Mouse (Mus musculus): ENCODE data around the gene Tyw3. TPM values are rescaled to one million over a fixed set of nuclear protein-coding genes. Genes with fewer than 3 reads are reported as not detected.
A peak's percentile ranks its signal among the peaks of the same experiment; 100 is the strongest.

The Tyw3 gene
- polyA plus RNA-seq, 1 experiment from 2014 or later: 10.7 TPM

DNA sequence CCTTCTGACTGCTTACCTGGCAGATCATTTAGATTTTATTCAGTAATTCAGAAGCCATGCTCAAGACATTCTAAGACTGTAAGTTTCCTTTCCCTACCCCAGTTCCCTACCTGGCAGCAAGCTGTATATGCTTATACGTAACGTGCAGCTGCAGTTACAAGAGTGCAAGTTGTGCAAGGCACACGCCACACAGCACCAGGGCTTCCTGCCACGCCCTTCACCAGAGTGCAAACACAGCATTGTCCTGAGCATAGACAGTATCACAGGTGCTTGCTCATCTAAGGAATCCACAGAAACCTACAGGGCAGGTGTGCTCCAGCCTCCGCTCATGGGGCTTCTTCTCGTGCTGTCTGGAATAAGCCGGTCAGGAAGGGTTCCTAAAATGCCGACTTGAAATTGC, 19.0 kb downstream of the Tyw3 start:
- ATAC-seq (replicated peaks; ENCODE audit: low FRiP score): no peak
- peaks cover 3% of the 10 kb centered on the region; the same call in 1 of the 2 replicates for H3K36me3 ChIP-seq (ENCODE audit: control insufficient read depth, insufficient read depth, low read length)
- no peak overlapping the region for H3K4me2 ChIP-seq
- no peaks in the 10 kb centered on the region for H3K27me3 ChIP-seq (replicated peaks; ENCODE audit: control insufficient read depth, insufficient read depth, low read length)
- no peak overlapping the region for H3K4me3 ChIP-seq (ENCODE audit: low read depth, low read length)
- no peaks in the 10 kb centered on the region for H3K9me3 ChIP-seq (ENCODE audit: control insufficient read depth, low read length)
- DNase-seq (ENCODE audit: low spot score): no peak
- no peak overlapping the region for H3K9ac ChIP-seq (ENCODE audit: low read depth, low read length)
- no peaks in the 10 kb centered on the region for H3K4me1 ChIP-seq (replicated peaks; ENCODE audit: control insufficient read depth, insufficient read depth, low read length)
- H3K27ac ChIP-seq (ENCODE audit: low read depth, low read length): no peak overlapping the region
- WGBS: 79% methylated on average over 7 of the region's 8 CpGs

DNA sequence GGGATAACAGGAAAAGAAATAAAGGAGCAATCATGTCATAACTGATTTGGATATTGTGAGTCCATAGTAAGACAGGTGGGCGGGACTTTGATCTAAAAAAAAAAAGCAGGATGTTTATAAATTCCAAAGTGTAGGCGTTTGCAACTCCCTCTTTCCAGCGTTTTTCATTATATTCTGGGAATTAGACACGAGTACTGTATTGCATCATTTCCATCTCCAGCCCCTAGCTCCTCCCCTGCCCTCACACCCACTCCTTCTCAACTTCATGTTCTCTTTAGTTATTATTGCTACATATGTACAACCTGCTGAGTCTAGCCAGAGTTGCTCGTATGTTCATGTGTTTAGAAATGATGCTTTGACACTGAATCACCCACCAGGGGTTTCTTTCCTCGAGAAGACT, 23.2 kb downstream of the Tyw3 start:
- H3K27me3 ChIP-seq (replicated peaks; ENCODE audit: control insufficient read depth, insufficient read depth, low read length): peaks cover 3% of the 10 kb centered on the region; the same call in 1 of the 2 replicates
- 68% methylated on average over 6 of the region's 6 CpGs for whole genome bisulfite sequencing
- DNase-seq (ENCODE audit: low spot score): no peak

DNA sequence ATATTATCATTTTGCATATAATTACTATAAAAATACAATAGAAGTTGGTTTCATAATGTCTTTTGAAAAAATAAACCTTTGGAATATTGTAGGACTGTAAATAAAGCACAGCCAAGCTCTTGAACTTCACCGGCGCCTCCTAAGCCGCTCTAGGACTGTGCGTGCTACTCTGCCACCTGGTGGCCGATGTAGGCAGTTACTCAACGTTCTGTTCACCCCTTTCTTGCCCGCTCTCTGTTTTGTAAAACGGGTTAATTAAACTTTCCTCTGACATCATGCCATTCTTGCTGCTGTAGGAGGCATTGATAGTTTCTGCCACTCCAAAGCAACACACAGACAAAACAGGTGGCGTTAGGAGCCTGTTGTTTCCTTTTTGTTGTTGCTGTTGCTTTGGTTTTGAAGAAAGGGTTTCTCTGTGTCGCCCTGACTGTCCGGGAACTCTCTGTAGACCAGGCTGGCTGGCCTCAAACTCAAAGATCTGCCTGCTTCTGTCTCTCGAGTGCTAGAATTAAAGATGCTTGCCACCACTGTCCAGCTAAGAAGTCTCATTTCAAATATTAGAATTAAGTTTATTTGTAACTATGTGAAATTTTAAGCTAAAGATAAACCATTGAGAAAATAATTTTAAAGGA, 24.4 kb downstream of the Tyw3 start:
- 15% methylated on average over 12 of the region's 12 CpGs for WGBS
- peak; percentile 61 for DNase-seq (ENCODE audit: low spot score)
- Histone ChIP-seq H3K4me2 (no peak overlapping the region), H3K36me3 (ENCODE audit: control insufficient read depth, insufficient read depth, low read length) (no peaks in the 10 kb centered on the region), H3K27me3 (replicated peaks; ENCODE audit: control insufficient read depth, insufficient read depth, low read length) (peaks cover 3% of the 10 kb centered on the region; the same call in 1 of the 2 replicates), H3K27ac (ENCODE audit: low read depth, low read length) (no peak overlapping the region), H3K9me3 (ENCODE audit: control insufficient read depth, low read length) (no peaks in the 10 kb centered on the region), H3K4me1 (replicated peaks; ENCODE audit: control insufficient read depth, insufficient read depth, low read length) (no peaks in the 10 kb centered on the region), H3K4me3 (ENCODE audit: low read depth, low read length) (no peak overlapping the region), H3K9ac (ENCODE audit: low read depth, low read length) (no peak overlapping the region)
- peak; percentile 77; the same call in 1 of the 2 replicates for ATAC-seq (replicated peaks; ENCODE audit: low FRiP score)

More for the DNA sequence above, 23.2 kb downstream of the Tyw3 start:
- Histone ChIP-seq H3K27ac (ENCODE audit: low read depth, low read length) (no peak overlapping the region), H3K4me2 (no peak overlapping the region), H3K4me1 (replicated peaks; ENCODE audit: control insufficient read depth, insufficient read depth, low read length) (no peaks in the 10 kb centered on the region), H3K4me3 (ENCODE audit: low read depth, low read length) (no peak overlapping the region), H3K36me3 (ENCODE audit: control insufficient read depth, insufficient read depth, low read length) (no peaks in the 10 kb centered on the region), H3K9me3 (ENCODE audit: control insufficient read depth, low read length) (no peaks in the 10 kb centered on the region), H3K9ac (ENCODE audit: low read depth, low read length) (no peak overlapping the region)
- ATAC-seq (replicated peaks; ENCODE audit: low FRiP score): no peak

DNA sequence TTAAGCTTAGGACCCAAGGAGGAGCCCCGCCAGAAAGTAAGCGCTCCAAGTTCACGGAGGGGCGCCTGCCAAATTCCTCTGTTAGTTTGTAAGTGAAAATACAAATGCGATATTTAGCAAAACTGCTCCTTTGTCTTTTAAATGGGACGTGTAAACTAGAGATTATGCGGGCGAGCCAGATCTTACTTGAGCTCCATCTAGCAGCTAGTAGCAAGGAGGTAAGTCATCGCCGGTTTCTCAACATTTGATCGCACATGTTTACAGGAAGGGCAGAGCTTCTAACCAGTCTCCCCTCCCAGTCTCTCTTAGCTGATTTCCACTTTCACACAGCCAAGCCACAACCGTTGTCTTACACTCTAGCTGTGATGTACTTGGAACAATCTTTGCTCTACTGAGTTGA, 26.1 kb downstream of the Tyw3 start:
- no peaks in the 10 kb centered on the region for H3K36me3 ChIP-seq (ENCODE audit: control insufficient read depth, insufficient read depth, low read length)
- peak overlapping the region; percentile 25; the same call in 1 of the 2 replicates for H3K4me2 ChIP-seq
- no peaks in the 10 kb centered on the region for H3K9me3 ChIP-seq (ENCODE audit: control insufficient read depth, low read length)
- peaks cover 3% of the 10 kb centered on the region; the same call in 1 of the 2 replicates for H3K27me3 ChIP-seq (replicated peaks; ENCODE audit: control insufficient read depth, insufficient read depth, low read length)
- no peak overlapping the region for H3K9ac ChIP-seq (ENCODE audit: low read depth, low read length)
- H3K27ac ChIP-seq (ENCODE audit: low read depth, low read length): no peak overlapping the region
- DNase-seq (ENCODE audit: low spot score): no peak
- ATAC-seq (replicated peaks; ENCODE audit: low FRiP score): no peak
- peak overlapping the region; percentile 7; the same call in 1 of the 2 replicates for H3K4me3 ChIP-seq (ENCODE audit: low read depth, low read length)
- WGBS: 8% methylated on average over 12 of the region's 12 CpGs
- H3K4me1 ChIP-seq (replicated peaks; ENCODE audit: control insufficient read depth, insufficient read depth, low read length): no peaks in the 10 kb centered on the region

DNA sequence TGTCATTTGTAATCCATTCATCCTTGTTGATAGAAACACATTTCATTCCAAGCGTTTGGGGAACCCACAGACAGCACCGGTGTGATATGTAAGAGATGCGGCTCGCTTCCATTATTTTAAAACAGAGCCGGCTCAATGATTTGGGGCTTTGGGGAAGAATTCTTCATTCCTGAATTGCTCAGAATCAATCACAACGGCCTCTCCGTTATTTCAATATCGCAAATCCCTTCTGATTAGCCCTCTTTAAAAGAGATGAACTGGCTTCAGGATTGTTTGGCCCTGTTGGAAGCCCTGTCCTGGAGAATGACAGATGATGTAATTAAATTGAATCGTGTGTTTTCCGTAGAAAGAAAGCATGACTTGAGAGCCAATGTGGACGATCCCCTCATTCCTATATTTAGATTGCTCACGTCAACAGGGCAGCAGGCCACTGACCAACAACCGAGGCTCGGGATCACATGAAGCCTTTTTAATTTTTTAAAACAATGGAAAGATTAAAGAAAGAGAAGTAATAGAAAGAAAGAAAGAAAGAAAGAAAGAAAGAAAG, 26.8 kb downstream of the Tyw3 start:
- H3K4me3 ChIP-seq (ENCODE audit: low read depth, low read length): no peak overlapping the region
- DNase-seq (ENCODE audit: low spot score) (no peak), ATAC-seq (replicated peaks; ENCODE audit: low FRiP score) (no peak)
- H3K4me1 ChIP-seq (replicated peaks; ENCODE audit: control insufficient read depth, insufficient read depth, low read length): no peaks in the 10 kb centered on the region
- H3K4me2 ChIP-seq: no peak overlapping the region
- WGBS: 59% methylated on average over 14 of the region's 14 CpGs
- H3K9me3 ChIP-seq (ENCODE audit: control insufficient read depth, low read length): no peaks in the 10 kb centered on the region
- peaks cover 3% of the 10 kb centered on the region; the same call in 1 of the 2 replicates for H3K27me3 ChIP-seq (replicated peaks; ENCODE audit: control insufficient read depth, insufficient read depth, low read length)
- H3K36me3 ChIP-seq (ENCODE audit: control insufficient read depth, insufficient read depth, low read length): no peaks in the 10 kb centered on the region
- H3K27ac ChIP-seq (ENCODE audit: low read depth, low read length): no peak overlapping the region
- no peak overlapping the region for H3K9ac ChIP-seq (ENCODE audit: low read depth, low read length)

DNA sequence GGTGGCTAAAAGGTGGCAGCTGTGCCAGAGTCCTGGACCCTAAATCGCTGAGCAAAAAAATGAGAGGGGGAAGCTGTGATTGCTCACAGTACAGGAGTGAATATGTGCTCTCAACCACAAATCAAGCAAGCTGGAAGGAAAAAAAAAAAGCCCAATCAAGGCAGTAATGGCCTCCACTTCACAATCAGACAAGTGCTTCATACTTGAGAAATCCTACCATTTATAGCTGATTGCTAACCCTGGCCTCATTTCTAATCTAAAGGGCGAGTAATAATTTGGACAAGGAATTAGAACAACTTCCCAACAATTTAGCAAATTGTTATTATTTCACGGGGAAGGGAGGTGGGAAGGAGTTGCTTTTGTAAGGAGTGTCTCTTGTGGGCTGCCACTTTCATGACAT, 31.5 kb downstream of the Tyw3 start:
- H3K9me3 ChIP-seq (ENCODE audit: control insufficient read depth, low read length): no peaks in the 10 kb centered on the region
- H3K27ac ChIP-seq (ENCODE audit: low read depth, low read length): no peak overlapping the region
- H3K9ac ChIP-seq (ENCODE audit: low read depth, low read length): no peak overlapping the region
- DNase-seq (ENCODE audit: low spot score) (no peak), ATAC-seq (replicated peaks; ENCODE audit: low FRiP score) (no peak)
- H3K36me3 ChIP-seq (ENCODE audit: control insufficient read depth, insufficient read depth, low read length): no peaks in the 10 kb centered on the region
- H3K4me3 ChIP-seq (ENCODE audit: low read depth, low read length): no peak overlapping the region
- no peaks in the 10 kb centered on the region for H3K4me1 ChIP-seq (replicated peaks; ENCODE audit: control insufficient read depth, insufficient read depth, low read length)
- 72% methylated on average over 3 of the region's 3 CpGs for WGBS
- H3K4me2 ChIP-seq: no peak overlapping the region
- H3K27me3 ChIP-seq (replicated peaks; ENCODE audit: control insufficient read depth, insufficient read depth, low read length): no peaks in the 10 kb centered on the region; the same call in 1 of the 2 replicates

DNA sequence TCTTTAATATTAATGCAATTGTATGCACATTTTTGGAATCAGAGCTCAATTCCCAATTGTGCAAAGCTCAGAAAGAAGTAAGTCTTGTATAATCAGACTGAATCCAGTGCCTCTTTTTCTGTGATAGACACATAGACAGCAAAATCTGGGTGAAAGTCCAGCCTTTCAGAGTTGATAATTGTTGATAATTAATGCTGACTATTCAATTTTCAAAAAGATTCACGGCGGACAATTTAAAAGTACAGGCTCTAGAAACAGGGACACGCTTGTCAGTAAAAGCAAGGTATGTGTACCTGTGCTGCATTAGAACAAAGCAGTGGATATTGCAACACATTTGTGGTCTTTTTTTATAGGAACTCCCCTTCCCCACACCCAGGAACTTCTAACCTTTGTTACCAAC, 34.7 kb downstream of the Tyw3 start:
- Histone ChIP-seq H3K4me2 (no peak overlapping the region), H3K9ac (ENCODE audit: low read depth, low read length) (no peak overlapping the region), H3K4me1 (replicated peaks; ENCODE audit: control insufficient read depth, insufficient read depth, low read length) (no peaks in the 10 kb centered on the region), H3K27ac (ENCODE audit: low read depth, low read length) (no peak overlapping the region), H3K36me3 (ENCODE audit: control insufficient read depth, insufficient read depth, low read length) (no peaks in the 10 kb centered on the region), H3K9me3 (ENCODE audit: control insufficient read depth, low read length) (no peaks in the 10 kb centered on the region), H3K27me3 (replicated peaks; ENCODE audit: control insufficient read depth, insufficient read depth, low read length) (no peaks in the 10 kb centered on the region), H3K4me3 (ENCODE audit: low read depth, low read length) (no peak overlapping the region)
- ATAC-seq (replicated peaks; ENCODE audit: low FRiP score) (no peak), DNase-seq (ENCODE audit: low spot score) (no peak)
- WGBS: 91% methylated on average over 3 of the region's 3 CpGs

DNA sequence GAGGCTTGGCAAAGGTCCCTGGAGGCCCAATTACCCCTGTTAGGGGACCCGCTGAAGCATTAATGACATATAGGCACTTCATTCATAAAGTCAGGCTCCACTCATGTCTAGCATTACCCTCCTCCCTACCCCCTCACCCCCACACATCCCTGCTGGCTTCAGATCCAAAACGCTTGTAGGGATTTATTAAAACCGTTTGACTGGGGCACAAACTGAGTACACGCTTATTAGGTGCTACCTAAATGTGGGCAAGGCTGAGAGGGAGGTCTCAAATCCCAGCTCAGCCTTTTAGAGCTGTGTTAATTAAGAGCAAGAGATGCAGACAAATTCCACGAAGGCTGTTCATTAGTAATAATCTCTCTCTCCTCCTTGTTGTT, 45.9 kb downstream of the Tyw3 start:
- H3K9ac ChIP-seq (ENCODE audit: low read depth, low read length): no peak overlapping the region
- ATAC-seq (replicated peaks; ENCODE audit: low FRiP score) (no peak), DNase-seq (ENCODE audit: low spot score) (no peak)
- no peaks in the 10 kb centered on the region for H3K4me1 ChIP-seq (replicated peaks; ENCODE audit: control insufficient read depth, insufficient read depth, low read length)
- H3K9me3 ChIP-seq (ENCODE audit: control insufficient read depth, low read length): no peaks in the 10 kb centered on the region
- no peak overlapping the region for H3K27ac ChIP-seq (ENCODE audit: low read depth, low read length)
- H3K4me2 ChIP-seq: no peak overlapping the region
- 56% methylated on average over 5 of the region's 5 CpGs for WGBS
- H3K27me3 ChIP-seq (replicated peaks; ENCODE audit: control insufficient read depth, insufficient read depth, low read length): peaks cover 16% of the 10 kb centered on the region
- no peak overlapping the region for H3K4me3 ChIP-seq (ENCODE audit: low read depth, low read length)
- no peaks in the 10 kb centered on the region for H3K36me3 ChIP-seq (ENCODE audit: control insufficient read depth, insufficient read depth, low read length)

Data from liver, embryonic 11.5 days (tissue).